Mouse (Mus musculus) adrenal gland, adult 10 weeks (tissue): ENCODE measurements around the gene 2810459M11Rik. TPM values are rescaled to one million over a fixed set of nuclear protein-coding genes. Genes with fewer than 3 reads are reported as not detected.

Experiments
- polyA plus RNA-seq: library from polyadenylated mRNA; stranded (reverse); fragments of 350-450 nt; fragmentation: Illumina TruSeq; extraction: RNeasy Lipid Tissue Mini Kit (QIAGEN cat#74804); gene quantifications from one replicate; pipeline ENCODE4 v1.2.3, GENCODE M21; 2014; ENCODE audit warnings: low read depth, low replicate concordance

2810459M11Rik gene
- 0.64 TPM for polyA plus RNA-seq

GRCm38 (mm10) chr1:86045848-86046805 lies at the start of gene 2810459M11Rik:
Gene 2810459M11Rik (plus strand): TSS chr1:86045863.

DNA sequence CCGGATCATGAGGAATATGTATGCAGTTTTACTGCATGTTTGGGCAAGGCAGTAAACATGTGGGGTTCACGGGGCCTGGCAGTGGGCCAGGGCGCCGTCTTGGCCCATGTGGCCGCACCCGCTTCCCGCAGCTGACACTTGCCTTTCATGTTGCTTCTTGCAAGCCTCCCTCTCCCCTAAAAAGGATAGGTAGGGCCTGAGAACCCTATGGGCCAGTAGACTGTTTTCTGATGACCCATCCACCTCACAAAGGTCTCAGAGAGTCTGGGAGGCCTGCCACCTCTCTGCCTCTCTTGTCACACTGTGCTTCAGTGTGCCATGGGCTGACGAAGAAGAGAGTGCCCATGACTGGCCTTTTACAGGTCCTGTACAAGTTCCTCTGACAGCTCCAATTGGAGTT lies 29.1 kb upstream of the 2810459M11Rik start, which contains the start of gene Spata3:
Spata3 (plus strand) TSS at position 301 of the 400 bp plus-strand sequence.

DNA sequence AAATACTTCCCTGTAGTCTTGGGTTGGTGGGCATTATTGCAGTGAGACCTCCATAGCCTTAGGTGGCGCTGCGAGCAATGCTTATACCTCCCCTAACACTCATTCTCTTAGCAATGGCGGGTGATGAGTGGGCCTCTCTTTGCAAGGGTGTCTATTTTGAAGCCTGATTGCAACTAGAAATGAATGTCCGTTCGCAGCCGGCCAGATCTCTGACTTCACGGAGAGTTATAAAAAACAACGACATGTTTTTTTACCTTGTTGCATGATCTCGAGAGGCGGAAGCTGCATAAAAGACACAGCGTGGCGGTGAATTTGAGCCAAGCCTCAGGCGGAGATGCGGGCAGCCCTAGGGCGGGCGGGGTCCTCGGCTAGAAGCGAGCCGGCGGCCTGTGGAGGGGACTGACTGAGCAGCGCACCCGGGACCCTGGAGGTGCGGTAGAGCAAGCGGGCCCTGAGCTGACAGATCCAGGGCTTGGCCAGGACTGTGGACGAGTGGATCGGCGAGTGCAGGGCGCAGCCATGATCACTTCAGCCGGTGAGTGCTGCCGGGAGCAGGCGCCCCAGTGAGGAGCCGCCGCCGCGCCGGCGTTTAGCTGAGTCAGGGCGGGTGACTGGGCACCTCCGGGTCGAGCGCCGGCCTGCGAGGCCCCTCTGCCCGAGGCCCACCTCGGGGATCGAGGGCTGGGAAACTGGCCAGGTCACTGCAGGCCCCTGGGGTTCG lies 18.8 kb downstream of the 2810459M11Rik start, which contains the start of gene Psmd1:
Psmd1 (plus strand) TSS at position 117 of the 721 bp plus-strand sequence.

Other genes starting within 250 kb of the 2810459M11Rik start
- 24.6 TPM for gene Itm2c, start 151.6 kb upstream of the 2810459M11Rik start, polyA plus RNA-seq
- gene 4933407L21Rik, start 117.4 kb upstream of the 2810459M11Rik start, polyA plus RNA-seq: not detected
- 9.4 TPM for gene Gpr55, start 84.9 kb upstream of the 2810459M11Rik start, polyA plus RNA-seq
- not detected for gene Spata3, start 29.0 kb upstream of the 2810459M11Rik start, polyA plus RNA-seq
- 300 TPM for gene Psmd1, start 18.5 kb downstream of the 2810459M11Rik start, polyA plus RNA-seq
- gene Htr2b, start 66.1 kb downstream of the 2810459M11Rik start, polyA plus RNA-seq: not detected
- not detected for gene Gm21972, start 87.8 kb downstream of the 2810459M11Rik start, polyA plus RNA-seq
- gene Armc9, start 108.9 kb downstream of the 2810459M11Rik start, polyA plus RNA-seq: 5.1 TPM